Mouse (Mus musculus) midbrain, embryonic 11.5 days (tissue): ENCODE results near the gene Terb2. TPM values are rescaled to one million over a fixed set of nuclear protein-coding genes. Genes with fewer than 3 reads are reported as not detected.

Source experiments
- ATAC-seq: fragments of 200-750 bp; cut with Nextera tagmentation; 2 replicates; pipeline ENCODE4 v1.8.0; 2017; ENCODE audit warnings: moderate TSS enrichment, moderate library complexity; ENCODE audit not compliant: low FRiP score
- DNase-seq: peaks from one replicate; pipeline ENCODE4 v3.0.0; 2015; ENCODE audit warnings: low spot score; ENCODE audit errors: missing footprints
- H3K27ac ChIP-seq: fragments of 300-500 bp; sonication (generic); 2 replicates; pipeline ENCODE4 v1.5.1; 2014; ENCODE audit warnings: low read depth, low read length
- H3K27me3 ChIP-seq: fragments of 300-500 bp; sonication (generic); 2 replicates; pipeline ENCODE4 v1.6.1; 2014; ENCODE audit warnings: mild to moderate bottlenecking, low read length, moderate library complexity, mixed read lengths; ENCODE audit not compliant: control insufficient read depth, insufficient read depth
- H3K36me3 ChIP-seq: fragments of 300-500 bp; sonication (generic); 2 replicates; pipeline ENCODE4 v1.6.1; 2014; ENCODE audit warnings: mild to moderate bottlenecking, low read length, moderate library complexity, mixed read lengths; ENCODE audit not compliant: control insufficient read depth, insufficient read depth
- H3K4me1 ChIP-seq: fragments of 300-500 bp; sonication (generic); 2 replicates; pipeline ENCODE4 v1.6.1; 2014; ENCODE audit warnings: low read length; ENCODE audit not compliant: control insufficient read depth, insufficient read depth
- H3K4me2 ChIP-seq: fragments of 300-500 bp; sonication (generic); 2 replicates; pipeline ENCODE4 v1.6.1; 2014; ENCODE audit warnings: mild to moderate bottlenecking, moderate library complexity
- H3K4me3 ChIP-seq: fragments of 300-500 bp; sonication (generic); 2 replicates; pipeline ENCODE4 v1.5.1; 2014; ENCODE audit warnings: low read depth, low read length
- H3K9ac ChIP-seq: fragments of 300-500 bp; sonication (generic); 2 replicates; pipeline ENCODE4 v1.6.1; 2014; ENCODE audit warnings: low read length
- H3K9me3 ChIP-seq: fragments of 300-500 bp; sonication (generic); 2 replicates; pipeline ENCODE4 v1.6.1; 2016; ENCODE audit warnings: low read length; ENCODE audit not compliant: control insufficient read depth
- WGBS: fragments of 180-500 bp; shearing (Covaris S2); extraction: QIAGEN DNeasy Blood & Tissue Kit; methylation state at CpG from one replicate; pipeline ENCODE4 v1.1.7; 2014; 5-methylcytosine and 5-hydroxymethylcytosine counted together
- polyA plus RNA-seq: library from polyadenylated mRNA; unstranded; fragments of >200 nt; fragmentation: Nextera tagmentation; extraction: Ambion mirVana; gene quantifications from 2 replicates; pipeline ENCODE4 v1.2.1, GENCODE M21; 2014

The Terb2 gene
- polyA plus RNA-seq, 1 experiment from 2014 or later: not detected

GRCm38 (mm10) chr2:122157561-122157960 lies 28.5 kb upstream of the Terb2 start:
- DNase-seq (peak; percentile 75), ATAC-seq (no peak)
- Histone ChIP-seq H3K27me3 (no peaks in the 10 kb centered on the region), H3K27ac (no peak overlapping the region), H3K4me1 (0 out of 2 replicates have a peak, but pooled peaks cover 3% of the 10 kb centered on the region), H3K9ac (no peak overlapping the region), H3K4me3 (no peak overlapping the region), H3K36me3 (no peaks in the 10 kb centered on the region), H3K4me2 (no peak overlapping the region), H3K9me3 (no peaks in the 10 kb centered on the region)

DNA sequence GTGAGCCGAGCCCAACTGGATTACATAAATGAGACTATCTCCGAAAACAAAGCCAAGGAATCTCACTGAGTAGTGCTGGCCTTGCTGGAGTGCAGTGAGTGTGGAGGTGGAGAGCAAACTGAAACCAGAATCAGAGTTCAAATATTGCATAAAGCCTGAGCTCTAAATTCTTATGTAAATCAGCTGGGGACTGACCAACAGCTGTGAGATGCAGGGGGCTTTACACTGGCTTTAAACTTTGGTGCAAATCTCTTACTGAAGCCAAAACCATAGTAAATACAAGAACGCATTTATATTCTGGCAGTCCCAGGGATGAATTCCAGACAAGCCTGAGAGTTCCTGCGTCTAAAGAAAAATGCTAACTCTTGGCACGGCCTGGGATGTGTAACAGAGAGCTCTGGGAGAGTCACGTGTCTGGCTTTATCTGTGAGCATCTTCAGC lies 27.7 kb upstream of the Terb2 start:
- ATAC-seq (no peak), DNase-seq (peak; percentile 70)
- Histone ChIP-seq H3K9me3 (no peaks in the 10 kb centered on the region), H3K4me2 (no peak overlapping the region), H3K9ac (no peak overlapping the region), H3K27ac (no peak overlapping the region), H3K36me3 (no peaks in the 10 kb centered on the region), H3K27me3 (no peaks in the 10 kb centered on the region), H3K4me3 (no peak overlapping the region), H3K4me1 (0 out of 2 replicates have a peak, but pooled peaks cover 3% of the 10 kb centered on the region)
- 56% methylated on average over 6 of the region's 6 CpGs for WGBS

DNA sequence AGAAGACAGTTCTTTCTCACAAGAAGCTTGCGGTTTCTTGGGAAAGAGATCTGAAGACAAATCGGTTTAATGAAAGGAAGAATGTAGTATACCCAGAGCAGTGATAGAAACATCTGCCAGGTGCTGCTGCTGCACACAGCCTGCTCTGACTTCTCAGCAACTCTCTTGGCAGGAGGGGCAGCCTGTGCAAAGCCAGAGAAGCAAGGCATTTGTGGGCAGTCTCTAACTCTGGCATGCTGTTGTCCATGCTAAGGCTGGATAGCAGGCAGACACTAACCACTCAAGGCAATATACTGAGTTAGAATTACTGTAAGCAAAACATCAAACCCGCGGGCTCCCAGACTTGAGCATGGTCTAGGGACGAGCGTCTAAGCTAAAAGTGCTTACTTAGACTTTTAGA lies 26.4 kb upstream of the Terb2 start:
- Histone ChIP-seq H3K27me3 (no peaks in the 10 kb centered on the region), H3K4me2 (no peak overlapping the region), H3K4me1 (0 out of 2 replicates have a peak, but pooled peaks cover 3% of the 10 kb centered on the region), H3K9me3 (no peaks in the 10 kb centered on the region), H3K36me3 (no peaks in the 10 kb centered on the region), H3K4me3 (no peak overlapping the region), H3K27ac (no peak overlapping the region), H3K9ac (no peak overlapping the region)
- 88% methylated on average over 6 of the region's 6 CpGs for WGBS
- ATAC-seq (no peak), DNase-seq (peak; percentile 21)

DNA sequence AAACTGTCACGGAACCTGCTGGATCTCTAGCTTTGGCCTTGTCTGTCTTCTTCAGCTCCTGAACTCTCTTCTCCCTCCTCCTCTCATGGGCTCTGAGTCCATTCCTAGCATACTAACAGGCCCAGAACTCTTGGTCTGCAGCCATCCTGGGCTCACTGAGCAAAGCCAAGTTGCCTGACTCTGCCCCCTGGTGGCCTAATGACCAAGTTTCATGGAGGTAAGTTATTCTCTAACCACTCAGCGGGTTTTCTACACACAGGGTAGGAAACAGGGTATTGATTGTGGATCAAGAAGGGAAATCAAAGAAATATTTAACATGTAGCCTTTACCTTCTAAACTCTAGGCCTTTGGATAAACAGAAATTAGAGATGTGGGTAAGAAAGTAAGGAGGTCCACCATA lies 25.4 kb upstream of the Terb2 start, which contains the start of gene Trim69:
Gene Trim69, plus strand, starts transcription at position 21 of the 400 bp plus-strand sequence.
- H3K9me3 ChIP-seq: no peaks in the 10 kb centered on the region
- no peak within 1 kb of the TSS for H3K27ac ChIP-seq
- no peaks in the 10 kb centered on the region for H3K27me3 ChIP-seq
- H3K4me1 ChIP-seq: 0 out of 2 replicates have a peak, but pooled peaks cover 3% of the 10 kb centered on the region
- whole genome bisulfite sequencing: 46% methylated on average over 2 of the region's 2 CpGs
- H3K4me3 ChIP-seq: no peak within 1 kb of the TSS
- no peak within 1 kb of the TSS for H3K9ac ChIP-seq
- peak; percentile 96 for DNase-seq
- H3K36me3 ChIP-seq: no peaks in the 10 kb centered on the region
- no peak within 1 kb of the TSS for H3K4me2 ChIP-seq
- ATAC-seq: peak; percentile 78

DNA sequence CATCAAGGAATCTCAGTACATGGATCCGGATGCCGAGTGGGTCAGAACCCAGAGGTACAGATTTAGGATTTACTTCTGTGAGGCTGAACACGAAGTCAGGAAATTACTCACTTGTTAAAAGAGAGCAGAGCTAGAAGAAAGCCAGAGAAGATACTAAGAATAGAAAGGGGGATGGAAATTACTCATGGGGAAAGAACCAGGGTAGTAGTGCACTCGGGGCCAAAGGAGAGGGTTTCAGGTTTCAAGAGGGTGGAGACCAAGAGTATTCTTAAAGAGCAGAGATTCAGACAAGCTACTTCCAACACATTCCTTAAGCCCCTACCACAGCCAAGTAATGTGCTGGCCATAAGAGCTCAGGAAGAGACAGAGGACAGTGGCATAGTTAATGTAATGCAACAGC lies 24.5 kb upstream of the Terb2 start:
- H3K9ac ChIP-seq: no peak overlapping the region
- 25% methylated on average over 4 of the region's 4 CpGs for WGBS
- no peaks in the 10 kb centered on the region for H3K27me3 ChIP-seq
- H3K4me1 ChIP-seq: 0 out of 2 replicates have a peak, but pooled peaks cover 3% of the 10 kb centered on the region
- no peak overlapping the region for H3K27ac ChIP-seq
- no peak overlapping the region for H3K4me3 ChIP-seq
- H3K36me3 ChIP-seq: no peaks in the 10 kb centered on the region
- ATAC-seq (no peak), DNase-seq (no peak)
- no peaks in the 10 kb centered on the region for H3K9me3 ChIP-seq
- H3K4me2 ChIP-seq: no peak overlapping the region

DNA sequence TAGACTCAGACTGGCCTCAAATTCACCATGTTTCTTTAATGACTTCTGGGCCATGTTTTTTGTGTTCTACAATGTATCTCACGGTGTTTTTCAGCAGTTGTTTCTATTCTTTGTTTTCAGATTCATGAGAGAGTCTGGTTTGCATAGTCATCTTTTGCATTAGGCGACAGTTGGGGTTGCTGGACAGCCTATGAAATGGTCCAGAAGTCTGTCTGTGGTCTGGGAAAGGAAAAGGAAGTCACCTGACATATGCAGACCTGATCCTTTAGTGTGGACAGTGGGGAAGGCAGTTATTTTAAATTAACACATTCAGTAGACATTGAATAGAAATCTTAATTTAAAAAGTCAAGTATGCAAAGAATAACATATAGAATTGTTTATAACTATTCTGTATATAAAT lies 23.5 kb upstream of the Terb2 start:
- no peak overlapping the region for H3K27ac ChIP-seq
- H3K9me3 ChIP-seq: no peaks in the 10 kb centered on the region
- DNase-seq (no peak), ATAC-seq (no peak)
- H3K9ac ChIP-seq: no peak overlapping the region
- no peak overlapping the region for H3K4me3 ChIP-seq
- 0 out of 2 replicates have a peak, but pooled peaks cover 3% of the 10 kb centered on the region for H3K4me1 ChIP-seq
- WGBS: 90% methylated on average over 2 of the region's 2 CpGs
- H3K36me3 ChIP-seq: no peaks in the 10 kb centered on the region
- H3K4me2 ChIP-seq: no peak overlapping the region
- H3K27me3 ChIP-seq: no peaks in the 10 kb centered on the region

DNA sequence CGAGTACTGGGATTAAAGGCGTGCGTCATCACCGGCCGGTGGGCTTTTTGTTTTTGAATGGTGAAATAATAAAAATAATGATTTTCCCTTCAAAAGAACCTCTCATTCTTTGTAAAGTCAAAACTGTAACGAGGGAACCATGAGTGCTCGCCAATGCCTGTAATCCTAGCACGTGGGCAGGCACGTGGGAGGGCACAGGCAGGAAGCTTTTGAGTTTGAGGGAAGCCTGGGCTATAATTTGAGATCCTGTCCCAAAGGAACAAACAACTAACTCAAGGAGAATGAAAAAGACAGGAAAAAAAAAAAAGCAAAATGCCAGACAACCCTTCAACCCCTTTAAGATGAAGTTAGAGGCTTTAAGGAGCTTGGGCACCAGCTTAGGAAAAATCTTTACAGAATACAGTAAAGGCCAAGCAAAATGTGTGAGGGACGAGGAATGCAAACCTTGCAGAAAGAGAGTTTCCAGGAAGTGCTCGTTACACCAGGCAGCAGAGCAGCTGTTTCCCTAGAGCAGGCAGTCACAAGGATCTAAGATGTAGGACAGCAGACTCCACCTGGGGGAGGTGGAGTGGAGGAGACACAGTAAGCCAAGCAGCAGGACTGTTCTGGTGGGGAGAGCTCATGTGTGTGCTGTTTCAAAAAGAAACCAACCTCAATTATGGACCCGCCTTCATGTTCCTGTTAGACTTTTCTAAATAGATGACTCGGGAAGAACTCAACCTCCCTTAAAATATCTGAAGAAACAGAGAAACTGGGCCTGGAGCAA lies 22.5 kb upstream of the Terb2 start:
- WGBS: 82% methylated on average over 13 of the region's 13 CpGs

GRCm38 (mm10) chr2:122164293-122164692 lies 21.8 kb upstream of the Terb2 start:
- H3K27ac ChIP-seq: no peak overlapping the region
- H3K4me1 ChIP-seq: no peaks in the 10 kb centered on the region
- H3K9ac ChIP-seq: no peak overlapping the region
- no peaks in the 10 kb centered on the region for H3K36me3 ChIP-seq
- H3K27me3 ChIP-seq: no peaks in the 10 kb centered on the region
- no peak for ATAC-seq
- WGBS: 84% methylated on average over 11 of the region's 11 CpGs
- DNase-seq: no peak
- no peaks in the 10 kb centered on the region for H3K9me3 ChIP-seq
- no peak overlapping the region for H3K4me3 ChIP-seq
- no peak overlapping the region for H3K4me2 ChIP-seq

More for the DNA sequence above, 22.5 kb upstream of the Terb2 start:
- DNase-seq: no peak
- ATAC-seq: no peak
- Histone ChIP-seq H3K4me2 (no peak overlapping the region), H3K4me1 (0 out of 2 replicates have a peak, but pooled peaks cover under 1% of the 10 kb centered on the region), H3K9ac (no peak overlapping the region), H3K27ac (no peak overlapping the region), H3K36me3 (no peaks in the 10 kb centered on the region), H3K27me3 (no peaks in the 10 kb centered on the region), H3K4me3 (no peak overlapping the region), H3K9me3 (no peaks in the 10 kb centered on the region)

DNA sequence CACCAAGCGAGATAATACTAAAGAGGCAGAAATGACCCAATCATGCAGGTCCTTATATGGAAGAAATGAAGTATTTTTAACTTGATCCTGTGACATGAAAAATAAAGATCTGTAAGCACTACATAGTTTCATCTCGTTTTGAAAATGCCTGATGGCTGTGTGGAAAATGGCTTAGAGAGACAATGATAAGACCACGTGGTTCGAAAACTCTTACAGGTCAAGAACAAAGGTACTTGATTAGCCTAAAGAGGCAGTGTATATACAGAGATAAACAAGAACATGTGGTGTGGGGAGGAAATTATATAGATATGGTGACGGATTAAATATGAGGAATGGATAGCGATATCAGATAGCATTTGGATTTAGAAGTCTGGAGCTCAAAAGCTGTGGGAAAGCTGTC lies 14.8 kb upstream of the Terb2 start:
- no peak for ATAC-seq
- no peak for DNase-seq
- no peak overlapping the region for H3K4me2 ChIP-seq
- 91% methylated on average over 6 of the region's 6 CpGs for WGBS
- H3K9me3 ChIP-seq: no peaks in the 10 kb centered on the region
- no peak overlapping the region for H3K9ac ChIP-seq
- H3K36me3 ChIP-seq: no peaks in the 10 kb centered on the region
- no peaks in the 10 kb centered on the region for H3K27me3 ChIP-seq
- H3K4me3 ChIP-seq: no peak overlapping the region
- H3K4me1 ChIP-seq: no peaks in the 10 kb centered on the region
- no peak overlapping the region for H3K27ac ChIP-seq
